Mouse (Mus musculus): ENCODE results near the gene Hspa1b.
A peak's percentile ranks its signal among the peaks of the same experiment; 100 is the strongest.
"Not testable (repeated sequence)": the region's sequence is repeated elsewhere in the genome, so short reads cannot be mapped to it uniquely, and the experiment has no call there.

Hspa1b gene

GRCm38 (mm10) chr17:34954831-34955230, 4.2 kb downstream of the Hspa1b start:
- peak in 1 of 2 experiments; percentile 16 for DNase-seq (ENCODE audit: low spot score in 2 of 2)

GRCm38 (mm10) chr17:34953904-34954303, 5.1 kb downstream of the Hspa1b start:
- no peak for DNase-seq (ENCODE audit: low spot score in 2 of 2)

GRCm38 (mm10) chr17:34953258-34953657, 5.8 kb downstream of the Hspa1b start:
- DNase-seq (ENCODE audit: low spot score in 2 of 2), result no peak

- DNase-seq (ENCODE audit: low spot score in 2 of 2), result peak; percentile 90 to 91
Observed at GRCm38 (mm10) chr17:34952378-34953040, 6.5 kb downstream of the Hspa1b start.

- peak in 1 of 2 experiments; percentile 69 for DNase-seq (ENCODE audit: low spot score in 2 of 2)
Observed at GRCm38 (mm10) chr17:34951636-34952377, 7.2 kb downstream of the Hspa1b start.

GRCm38 (mm10) chr17:34950514-34951455, 8.3 kb downstream of the Hspa1b start:
- DNase-seq (ENCODE audit: low spot score in 2 of 2), result no peak

- no peak for DNase-seq (ENCODE audit: low spot score in 2 of 2)
Observed at GRCm38 (mm10) chr17:34949553-34949969, 9.5 kb downstream of the Hspa1b start.

- DNase-seq (ENCODE audit: low spot score in 2 of 2), result not testable (repeated sequence)
Observed at GRCm38 (mm10) chr17:34948721-34949552, 10.1 kb downstream of the Hspa1b start.

- no peak for DNase-seq (ENCODE audit: low spot score in 2 of 2)
Observed at GRCm38 (mm10) chr17:34947606-34948005, 11.4 kb downstream of the Hspa1b start.

- no peak for DNase-seq (ENCODE audit: low spot score in 2 of 2)
Observed at GRCm38 (mm10) chr17:34946486-34947140, 12.4 kb downstream of the Hspa1b start.

GRCm38 (mm10) chr17:34944362-34944761, 14.7 kb downstream of the Hspa1b start:
- no peak for DNase-seq (ENCODE audit: low spot score in 2 of 2)

GRCm38 (mm10) chr17:34943128-34943815, 15.8 kb downstream of the Hspa1b start:
- no peak for DNase-seq (ENCODE audit: low spot score in 2 of 2)

GRCm38 (mm10) chr17:34941344-34942041, 17.5 kb downstream of the Hspa1b start:
- no peak for DNase-seq (ENCODE audit: low spot score in 2 of 2)

- no peak for DNase-seq (ENCODE audit: low spot score in 2 of 2)
Observed at GRCm38 (mm10) chr17:34937960-34938505, 21.0 kb downstream of the Hspa1b start.

- DNase-seq (ENCODE audit: low spot score in 2 of 2), result no peak
Observed at GRCm38 (mm10) chr17:34934830-34935229, 24.2 kb downstream of the Hspa1b start.

GRCm38 (mm10) chr17:34934031-34934430, 25.0 kb downstream of the Hspa1b start:
- no peak for DNase-seq (ENCODE audit: low spot score in 2 of 2)

- DNase-seq (ENCODE audit: low spot score in 2 of 2), result no peak
Observed at GRCm38 (mm10) chr17:34932287-34932686, 26.8 kb downstream of the Hspa1b start.

GRCm38 (mm10) chr17:34931735-34932098, 27.3 kb downstream of the Hspa1b start:
- peak in 1 of 2 experiments; percentile 63 for DNase-seq (ENCODE audit: low spot score in 2 of 2)
